Mouse (Mus musculus) liver, embryonic 16.5 days (tissue): Measurements from ENCODE around the gene Thbs3. TPM values are rescaled to one million over a fixed set of nuclear protein-coding genes. Genes with fewer than 3 reads are reported as not detected.
"Not testable (repeated sequence)": the region's sequence is repeated elsewhere in the genome, so short reads cannot be mapped to it uniquely, and the experiment has no call there.

Source experiments
- ATAC-seq: fragments of 200-750 bp; cut with Nextera tagmentation; 2 replicates; pipeline ENCODE4 v1.8.0; 2017; ENCODE audit warnings: low read depth, mild to moderate bottlenecking, moderate number of reproducible peaks, moderate library complexity
- H3K27ac ChIP-seq: fragments of 300-500 bp; sonication (generic); 2 replicates; pipeline ENCODE4 v1.5.1; 2014; ENCODE audit warnings: mild to moderate bottlenecking, low read length
- H3K27me3 ChIP-seq: fragments of 300-500 bp; sonication (generic); 2 replicates; pipeline ENCODE4 v1.6.1; 2014; ENCODE audit warnings: low read depth, low read length, mixed read lengths; ENCODE audit not compliant: control insufficient read depth, insufficient read depth
- H3K36me3 ChIP-seq: fragments of 300-500 bp; sonication (generic); 2 replicates; pipeline ENCODE4 v1.6.1; 2014; ENCODE audit warnings: mild to moderate bottlenecking; ENCODE audit not compliant: control insufficient read depth, insufficient read depth
- H3K4me1 ChIP-seq: fragments of 300-500 bp; sonication (generic); 2 replicates; pipeline ENCODE4 v1.6.1; 2014; ENCODE audit warnings: low read depth, low read length, mixed read lengths; ENCODE audit not compliant: control insufficient read depth
- H3K4me2 ChIP-seq: fragments of 300-500 bp; sonication (generic); 2 replicates; pipeline ENCODE4 v1.6.1; 2014; ENCODE audit warnings: low read depth, low read length, mixed read lengths
- H3K4me3 ChIP-seq: fragments of 300-500 bp; sonication (generic); 2 replicates; pipeline ENCODE4 v1.5.1; 2014; ENCODE audit warnings: low read depth, mild to moderate bottlenecking, low read length
- H3K9ac ChIP-seq: fragments of 300-500 bp; sonication (generic); 2 replicates; pipeline ENCODE4 v1.6.1; 2014; ENCODE audit warnings: low read depth, low read length
- H3K9me3 ChIP-seq: fragments of 300-500 bp; sonication (generic); replicated peaks from 2 replicates; pipeline ENCODE4 v1.6.1; 2016; ENCODE audit warnings: low read length; ENCODE audit not compliant: control insufficient read depth
- WGBS: fragments of 180-500 bp; shearing (Covaris S2); extraction: QIAGEN DNeasy Blood & Tissue Kit; methylation state at CpG from one replicate; pipeline ENCODE4 v1.1.7; 2014; ENCODE audit not compliant: insufficient replicate concordance; 5-methylcytosine and 5-hydroxymethylcytosine counted together
- polyA plus RNA-seq: library from polyadenylated mRNA; unstranded; fragments of >200 nt; fragmentation: Nextera tagmentation; extraction: Ambion mirVana; gene quantifications from 2 replicates; pipeline ENCODE4 v1.2.1, GENCODE M21; 2015

Gene Thbs3
- polyA plus RNA-seq, 1 experiment from 2014 or later = 2.0 TPM

DNA sequence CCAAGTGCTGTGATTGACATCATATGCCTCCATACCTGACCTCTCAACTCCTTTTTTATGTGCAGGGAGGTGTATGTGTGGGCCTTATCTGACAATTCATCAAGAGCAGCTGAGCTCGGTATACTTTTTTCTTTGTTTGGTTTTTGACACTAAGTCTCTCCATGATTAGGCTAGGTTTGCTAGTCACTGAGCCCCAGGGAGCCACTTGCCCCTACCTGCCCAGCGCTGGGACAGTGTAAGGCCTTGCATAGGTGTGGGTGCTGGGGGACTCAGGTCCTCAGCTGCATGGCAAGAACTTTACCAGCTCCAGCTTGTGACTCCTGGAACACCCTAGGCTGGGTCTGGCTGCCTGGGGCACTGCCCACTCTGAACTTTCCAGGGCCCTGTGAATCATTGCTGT is 8.3 kb upstream of the Thbs3 start:
- peaks cover 33% of the 10 kb centered on the region for H3K36me3 ChIP-seq
- ATAC-seq = no peak
- no peak overlapping the region for H3K4me3 ChIP-seq
- no peak overlapping the region for H3K4me2 ChIP-seq
- no peak overlapping the region for H3K9ac ChIP-seq
- no peaks in the 10 kb centered on the region for H3K9me3 ChIP-seq
- peaks cover 6% of the 10 kb centered on the region for H3K4me1 ChIP-seq
- WGBS = 75% methylated on average over 2 of the region's 2 CpGs
- no peak overlapping the region for H3K27ac ChIP-seq
- no peaks in the 10 kb centered on the region for H3K27me3 ChIP-seq

DNA sequence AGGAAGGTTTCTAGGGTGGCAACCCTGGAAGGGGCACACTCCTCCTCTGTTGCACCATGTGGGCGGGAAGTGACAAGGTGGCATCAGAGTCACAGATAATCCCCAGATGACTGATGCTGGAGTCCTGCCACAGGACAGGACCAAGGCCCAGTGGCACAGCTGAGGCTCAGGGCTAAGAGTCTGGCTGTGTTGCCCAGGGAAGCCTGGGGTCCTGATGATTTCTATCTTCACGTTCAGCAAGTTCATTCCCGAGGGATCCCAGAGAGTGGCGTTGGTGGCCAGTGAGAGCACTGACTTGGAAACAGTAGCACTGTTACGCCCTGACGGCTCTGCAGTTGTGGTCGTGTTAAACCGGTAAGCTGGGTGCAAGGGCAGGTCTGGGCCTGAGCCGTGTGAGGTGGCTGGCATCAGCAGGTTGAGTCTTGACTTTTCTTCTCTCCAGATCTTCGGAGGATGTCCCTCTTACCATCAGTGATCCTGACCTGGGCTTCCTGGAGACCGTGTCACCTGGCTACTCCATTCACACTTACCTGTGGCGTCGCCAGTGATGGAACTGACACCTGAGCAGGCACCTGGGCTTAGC is 6.8 kb upstream of the Thbs3 start:
- ATAC-seq = no peak
- H3K9me3 ChIP-seq = no peaks in the 10 kb centered on the region
- 81% methylated on average over 13 of the region's 13 CpGs for WGBS

DNA sequence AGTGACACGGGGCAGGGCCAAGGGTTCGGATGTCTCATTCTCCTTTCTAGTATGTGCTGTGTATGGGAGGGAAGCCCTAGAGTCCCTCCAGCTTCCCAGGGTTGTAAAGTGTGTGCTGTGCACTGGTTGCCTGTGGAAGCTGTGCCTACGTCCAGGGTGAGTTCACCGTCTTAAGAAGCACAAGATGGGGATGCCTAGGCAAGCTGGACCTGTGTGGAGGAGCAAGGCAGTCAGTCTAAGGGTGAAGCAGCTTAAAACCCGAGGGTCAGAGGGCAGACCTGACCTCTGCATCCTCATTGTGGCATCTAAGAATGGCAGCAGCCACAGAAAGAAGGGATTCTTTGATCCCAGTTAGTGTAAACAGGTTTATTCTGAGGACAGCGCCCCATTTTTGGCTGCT is 6.2 kb upstream of the Thbs3 start:
- no peaks in the 10 kb centered on the region for H3K9me3 ChIP-seq
- H3K9ac ChIP-seq = no peak overlapping the region
- ATAC-seq = no peak
- peaks cover 4% of the 10 kb centered on the region for H3K4me1 ChIP-seq
- H3K4me3 ChIP-seq = no peak overlapping the region
- H3K4me2 ChIP-seq = no peak overlapping the region
- peaks cover 33% of the 10 kb centered on the region for H3K36me3 ChIP-seq
- WGBS = 78% methylated on average over 6 of the region's 6 CpGs
- H3K27me3 ChIP-seq = no peaks in the 10 kb centered on the region
- H3K27ac ChIP-seq = no peak overlapping the region

More for the DNA sequence above, 6.8 kb upstream of the Thbs3 start:
- Histone ChIP-seq H3K27ac (no peak overlapping the region), H3K9ac (no peak overlapping the region), H3K36me3 (peaks cover 33% of the 10 kb centered on the region), H3K4me2 (no peak overlapping the region), H3K4me3 (no peak overlapping the region), H3K4me1 (peaks cover 7% of the 10 kb centered on the region), H3K27me3 (no peaks in the 10 kb centered on the region)

DNA sequence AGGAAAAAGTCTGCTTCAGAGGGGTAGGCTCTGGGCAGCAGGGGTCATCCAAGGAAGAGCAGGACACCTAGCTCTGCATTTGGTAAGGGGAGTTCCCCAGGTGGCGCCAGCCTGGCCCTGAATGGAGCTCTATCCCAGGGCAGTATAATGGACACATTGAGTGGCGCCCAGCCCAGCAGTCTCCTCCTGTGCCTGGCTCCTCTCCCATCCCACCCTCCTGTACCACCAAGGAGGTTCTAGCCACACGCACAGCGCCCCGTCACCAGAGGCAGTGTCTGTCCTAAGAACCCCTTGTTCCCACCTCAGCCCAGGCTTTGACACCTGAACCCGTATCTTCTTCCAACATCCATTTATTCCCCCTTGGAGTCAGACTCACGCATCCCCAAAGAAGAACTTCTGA is 5.2 kb upstream of the Thbs3 start:
- H3K36me3 ChIP-seq = peaks cover 33% of the 10 kb centered on the region
- H3K4me3 ChIP-seq = no peak overlapping the region
- H3K9ac ChIP-seq = no peak overlapping the region
- ATAC-seq = no peak
- H3K27ac ChIP-seq = no peak overlapping the region
- no peaks in the 10 kb centered on the region for H3K9me3 ChIP-seq
- H3K4me1 ChIP-seq = peaks cover 10% of the 10 kb centered on the region
- WGBS = 82% methylated on average over 7 of the region's 7 CpGs
- H3K27me3 ChIP-seq = peaks cover 2% of the 10 kb centered on the region; the same call in 1 of the 2 replicates
- no peak overlapping the region for H3K4me2 ChIP-seq

DNA sequence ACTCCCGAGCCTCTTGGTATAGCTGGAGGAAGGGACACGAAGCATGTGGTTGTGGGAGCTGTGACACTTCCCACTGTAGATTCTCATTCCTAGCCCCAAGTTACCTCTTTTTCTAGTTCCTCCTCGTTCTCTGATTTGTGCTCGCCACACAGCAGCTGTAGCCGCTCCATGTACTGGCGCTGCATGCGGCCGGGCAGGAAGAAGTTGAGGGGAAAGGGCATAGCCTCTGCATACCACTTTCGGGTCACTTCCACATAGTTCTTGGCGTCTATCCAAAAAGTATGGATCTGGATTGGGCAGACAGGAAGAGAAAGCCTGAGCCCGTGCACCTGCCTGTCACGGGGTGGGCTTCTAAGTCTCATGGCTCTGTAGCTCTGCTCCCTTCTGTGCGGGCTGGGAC is 4.8 kb upstream of the Thbs3 start:
- ATAC-seq = no peak
- H3K27me3 ChIP-seq = peaks cover 3% of the 10 kb centered on the region; the same call in 1 of the 2 replicates
- no peak overlapping the region for H3K4me2 ChIP-seq
- H3K4me1 ChIP-seq = peaks cover 14% of the 10 kb centered on the region
- H3K9ac ChIP-seq = no peak overlapping the region
- no peaks in the 10 kb centered on the region for H3K9me3 ChIP-seq
- no peak overlapping the region for H3K27ac ChIP-seq
- H3K4me3 ChIP-seq = no peak overlapping the region
- H3K36me3 ChIP-seq = peaks cover 33% of the 10 kb centered on the region
- 73% methylated on average over 13 of the region's 13 CpGs for WGBS

DNA sequence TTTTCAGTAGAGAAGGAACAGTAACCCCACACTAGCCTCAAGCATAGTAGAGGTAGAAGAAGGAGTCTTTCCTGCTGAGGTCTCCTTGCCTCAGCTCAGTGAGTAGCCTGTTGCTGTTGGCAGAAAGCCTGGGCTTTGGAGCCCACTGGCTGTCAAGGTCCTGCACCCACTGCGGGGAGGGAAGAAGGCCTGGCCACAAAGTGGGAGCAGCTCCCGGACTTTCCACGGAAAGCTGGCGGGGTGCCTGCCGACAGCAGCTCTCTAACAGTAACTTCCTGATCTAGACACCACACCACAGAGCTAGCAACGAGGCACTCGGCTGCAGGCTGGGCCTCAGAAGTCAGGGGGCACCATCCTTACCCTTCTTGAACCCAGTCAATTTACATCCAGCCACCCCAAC is 4.2 kb upstream of the Thbs3 start:
- Histone ChIP-seq H3K36me3 (peaks cover 30% of the 10 kb centered on the region), H3K4me2 (no peak overlapping the region), H3K27me3 (peaks cover 7% of the 10 kb centered on the region; the same call in 1 of the 2 replicates), H3K4me1 (peaks cover 20% of the 10 kb centered on the region), H3K4me3 (no peak overlapping the region), H3K27ac (no peak overlapping the region), H3K9ac (no peak overlapping the region), H3K9me3 (no peaks in the 10 kb centered on the region)
- 51% methylated on average over 7 of the region's 7 CpGs for WGBS
- no peak for ATAC-seq

DNA sequence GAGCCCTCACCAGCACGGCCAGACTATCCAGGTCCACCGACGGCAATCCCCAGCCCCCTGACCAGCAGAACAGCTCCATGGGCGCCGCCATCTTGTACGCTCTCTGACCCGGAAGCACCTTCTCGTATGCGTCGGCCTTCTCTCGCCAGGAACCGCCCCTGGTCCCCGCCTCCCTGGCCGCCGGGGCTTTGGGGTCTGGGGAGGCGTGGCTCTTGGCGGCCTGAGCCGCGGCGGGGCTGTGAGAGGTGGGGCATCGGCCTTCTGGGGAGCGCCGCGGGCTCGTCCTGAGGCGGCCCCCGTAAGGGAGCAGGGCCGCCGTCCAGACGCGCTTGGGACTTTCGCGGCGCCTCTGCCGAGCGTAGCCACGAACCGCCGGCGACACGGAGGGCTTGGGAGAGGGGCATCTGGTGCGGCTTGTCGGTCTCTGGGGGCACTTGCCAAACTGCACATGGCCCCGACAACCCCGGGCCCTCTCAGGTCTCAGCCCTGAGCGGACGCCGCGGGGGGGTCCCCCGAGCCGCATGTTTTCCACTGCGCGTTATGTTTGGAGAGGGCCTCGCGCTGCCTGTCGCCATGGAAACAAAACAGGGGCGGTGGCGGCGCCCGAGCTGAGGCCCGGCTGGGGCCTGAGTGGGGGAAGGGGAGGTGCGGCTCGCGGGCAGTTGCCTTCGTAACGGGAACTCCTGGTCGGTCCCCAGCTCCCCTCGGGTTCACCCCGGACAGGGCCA is 1.0 kb upstream of the Thbs3 start:
- WGBS = under 1% methylated on average over 69 of the region's 69 CpGs
- H3K27ac ChIP-seq = peak overlapping the region; percentile 55
- H3K4me1 ChIP-seq = peaks cover 21% of the 10 kb centered on the region
- H3K4me3 ChIP-seq = peak overlapping the region; percentile 90
- peak; percentile 91 for ATAC-seq
- peak overlapping the region; percentile 68 for H3K9ac ChIP-seq
- no peaks in the 10 kb centered on the region for H3K9me3 ChIP-seq
- H3K27me3 ChIP-seq = peaks cover 7% of the 10 kb centered on the region; the same call in 1 of the 2 replicates
- peak overlapping the region; percentile 85 for H3K4me2 ChIP-seq
- H3K36me3 ChIP-seq = peaks cover 11% of the 10 kb centered on the region

DNA sequence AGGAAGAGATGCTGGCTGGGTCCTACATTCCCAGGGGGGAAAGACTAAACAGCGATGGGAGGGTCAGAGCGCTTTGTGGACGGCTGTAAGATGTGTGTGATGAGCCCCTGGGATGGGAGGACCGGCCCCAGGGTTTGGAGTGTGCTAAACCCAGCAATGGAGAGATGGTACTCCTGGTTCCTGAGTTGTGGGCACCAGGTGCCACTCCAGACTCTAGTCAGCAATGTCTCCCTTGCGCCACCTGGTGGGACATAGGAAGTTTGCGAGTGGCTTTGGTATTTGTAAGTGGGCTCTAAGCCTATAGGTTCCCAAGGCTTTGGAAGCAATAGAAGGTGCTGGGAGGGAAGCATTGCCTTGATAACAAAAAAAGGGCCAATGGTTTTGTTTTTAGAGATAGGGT is 873 bp downstream of the Thbs3 start:
- no peak overlapping the region for H3K9ac ChIP-seq
- H3K4me2 ChIP-seq = no peak overlapping the region
- no peaks in the 10 kb centered on the region for H3K36me3 ChIP-seq
- no peak overlapping the region for H3K27ac ChIP-seq
- no peak for ATAC-seq
- H3K4me1 ChIP-seq = peaks cover 21% of the 10 kb centered on the region
- H3K9me3 ChIP-seq = no peaks in the 10 kb centered on the region
- no peak overlapping the region for H3K4me3 ChIP-seq
- WGBS = 2% methylated on average over 6 of the region's 6 CpGs
- peaks cover 7% of the 10 kb centered on the region; the same call in 1 of the 2 replicates for H3K27me3 ChIP-seq

DNA sequence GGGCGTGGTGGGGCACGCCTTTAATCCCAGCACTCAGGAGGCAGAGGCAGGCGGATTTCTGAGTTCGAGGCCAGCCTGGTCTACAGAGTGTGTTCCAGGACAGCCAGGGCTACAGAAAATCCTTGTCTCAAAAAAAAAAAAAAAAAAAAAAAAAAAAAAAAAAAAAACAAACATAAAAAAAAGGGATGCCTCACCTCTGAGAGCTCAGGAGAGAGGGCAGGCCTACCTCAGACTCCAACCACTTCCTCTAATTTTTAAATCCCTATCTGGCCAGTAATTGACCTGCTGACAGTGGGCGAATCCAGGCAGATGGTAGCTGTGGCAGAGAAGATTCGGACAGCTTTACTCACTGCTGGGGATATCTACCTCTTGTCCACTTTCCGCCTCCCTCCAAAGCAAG is 1.4 kb downstream of the Thbs3 start:
- WGBS = 56% methylated on average over 7 of the region's 7 CpGs
- H3K9me3 ChIP-seq, H3K27me3 ChIP-seq, ATAC-seq, H3K4me2 ChIP-seq, H3K36me3 ChIP-seq, H3K27ac ChIP-seq, H3K9ac ChIP-seq, H3K4me3 ChIP-seq: not testable (repeated sequence)
- H3K4me1 ChIP-seq = peaks cover 21% of the 10 kb centered on the region
